Mouse (Mus musculus): ENCODE measurements around the gene Cd40. TPM values are rescaled to one million over a fixed set of nuclear protein-coding genes. Genes with fewer than 3 reads are reported as not detected.

The Cd40 gene
- polyA plus RNA-seq, 1 experiment = 1.8 TPM

DNA sequence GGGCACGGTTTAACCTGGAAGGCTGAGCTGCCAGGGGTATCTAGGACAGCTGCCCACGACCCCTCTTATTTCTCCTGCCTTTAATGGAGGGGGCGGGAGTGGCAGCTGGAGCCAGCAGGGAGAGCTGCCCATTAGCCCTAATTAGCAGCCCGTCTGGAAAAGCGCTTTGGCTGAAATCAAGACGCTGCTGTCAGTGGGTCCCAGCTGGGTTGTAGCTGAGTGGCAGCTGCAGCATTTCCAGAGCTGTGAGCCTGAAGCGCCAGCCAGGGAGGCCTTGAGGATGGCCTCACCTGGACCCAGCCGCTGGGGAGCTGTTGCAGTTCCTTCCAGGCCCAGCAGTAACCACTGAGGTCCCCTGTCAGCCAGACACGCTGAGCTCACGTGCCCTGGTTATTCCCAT lies 40.9 kb downstream of the Cd40 start:
- no peak for DNase-seq (ENCODE audit: extremely low spot score in 1 of 2, low spot score in 1 of 2)

DNA sequence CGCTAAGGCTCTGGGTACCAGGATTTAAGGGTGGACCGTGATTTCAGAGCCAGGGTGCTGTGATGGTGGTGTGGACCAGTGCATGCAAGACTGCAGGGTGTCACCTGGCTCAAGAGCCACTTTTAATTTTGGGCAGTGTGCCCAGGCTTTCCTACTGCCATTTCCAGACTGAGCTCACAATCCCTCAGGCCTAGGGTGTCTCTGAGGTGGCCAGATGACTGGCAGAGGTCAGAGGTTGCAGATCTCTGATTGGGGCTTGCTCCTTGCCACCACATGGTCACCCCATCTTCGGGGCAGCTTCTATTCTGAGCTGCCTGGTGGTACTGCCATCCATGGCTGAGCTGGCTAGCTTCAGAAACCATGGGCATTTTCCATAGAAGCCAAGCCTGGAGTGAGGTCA lies 43.4 kb downstream of the Cd40 start:
- no peak for DNase-seq (ENCODE audit: extremely low spot score in 1 of 2, low spot score in 1 of 2)

DNA sequence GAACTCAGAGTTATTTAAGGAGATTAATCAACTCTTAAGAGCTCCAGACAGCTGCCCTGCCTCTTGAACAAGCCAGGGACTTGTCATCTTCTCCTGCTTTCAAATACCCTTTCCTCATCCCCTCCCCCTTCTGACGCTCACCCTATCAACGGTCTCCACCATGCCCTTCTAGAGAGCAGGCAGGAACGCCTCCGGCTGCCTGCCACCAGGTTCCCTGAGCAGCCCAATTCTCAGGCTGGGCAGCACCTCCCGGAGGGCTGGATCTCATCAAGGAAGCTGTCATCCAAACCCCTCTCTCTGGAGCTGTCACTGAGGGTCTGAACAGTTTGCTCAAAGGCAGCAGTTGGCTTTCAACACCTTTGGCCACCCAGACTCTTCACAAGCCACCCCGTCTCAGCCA lies 45.3 kb downstream of the Cd40 start:
- DNase-seq (ENCODE audit: extremely low spot score in 1 of 2, low spot score in 1 of 2) = no peak

GRCm38 (mm10) chr2:165102920-165103319 lies 47.5 kb downstream of the Cd40 start:
- DNase-seq (ENCODE audit: extremely low spot score in 1 of 2, low spot score in 1 of 2) = no peak

DNA sequence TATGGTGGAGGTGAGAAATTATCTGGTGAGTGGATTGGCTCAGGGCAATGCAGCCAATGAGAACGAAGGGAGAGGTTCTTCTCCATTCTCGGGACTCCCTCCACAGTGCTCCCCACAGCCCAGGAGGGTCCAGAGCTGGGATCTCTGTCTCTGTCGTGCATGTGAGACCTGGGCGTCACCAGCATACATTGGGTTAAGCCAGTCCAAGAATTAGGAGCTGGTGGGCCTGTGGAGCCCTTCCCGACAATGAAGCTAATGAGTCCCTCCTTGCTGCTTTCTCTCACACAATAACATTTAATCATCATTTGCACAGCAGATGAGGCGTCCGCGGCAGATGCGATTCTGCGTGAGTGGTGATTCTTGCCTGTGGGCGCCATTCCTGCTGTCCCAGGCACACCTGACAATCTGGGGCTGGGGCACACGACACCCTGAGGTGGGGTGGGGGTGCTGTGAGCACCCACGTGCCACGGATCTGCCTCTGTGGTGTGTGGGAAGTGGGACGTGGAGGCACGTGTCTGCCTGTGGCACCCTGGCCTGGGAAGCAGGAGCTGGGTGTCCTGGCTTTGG lies 50.2 kb downstream of the Cd40 start:
- peak in 1 of 2 experiments; percentile 30 for DNase-seq (ENCODE audit: extremely low spot score in 1 of 2, low spot score in 1 of 2)

DNA sequence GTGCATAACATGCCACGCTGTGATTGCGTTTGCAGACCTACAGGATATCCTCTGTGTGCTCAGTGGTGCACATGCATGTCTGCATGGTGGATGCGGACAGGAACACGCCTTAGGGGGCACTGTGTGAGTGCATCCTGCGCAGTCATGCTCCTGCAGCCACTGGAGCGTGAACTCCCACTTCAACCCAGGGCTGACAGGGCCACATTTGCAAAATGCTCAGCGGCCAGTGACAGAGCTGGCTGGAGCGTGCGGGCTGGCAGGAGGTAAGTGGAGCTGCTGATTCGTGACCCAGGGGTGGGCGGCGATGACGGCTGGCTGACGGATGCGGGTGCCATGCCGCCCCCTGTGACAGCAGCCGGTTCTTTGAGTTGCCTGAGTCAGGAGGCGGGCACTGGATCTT lies 51.2 kb downstream of the Cd40 start:
- no peak for DNase-seq (ENCODE audit: extremely low spot score in 1 of 2, low spot score in 1 of 2)

GRCm38 (mm10) chr2:165112149-165112548 lies 56.7 kb downstream of the Cd40 start:
- DNase-seq (ENCODE audit: extremely low spot score in 1 of 2, low spot score in 1 of 2) = peak in 1 of 2 experiments; percentile 78

DNA sequence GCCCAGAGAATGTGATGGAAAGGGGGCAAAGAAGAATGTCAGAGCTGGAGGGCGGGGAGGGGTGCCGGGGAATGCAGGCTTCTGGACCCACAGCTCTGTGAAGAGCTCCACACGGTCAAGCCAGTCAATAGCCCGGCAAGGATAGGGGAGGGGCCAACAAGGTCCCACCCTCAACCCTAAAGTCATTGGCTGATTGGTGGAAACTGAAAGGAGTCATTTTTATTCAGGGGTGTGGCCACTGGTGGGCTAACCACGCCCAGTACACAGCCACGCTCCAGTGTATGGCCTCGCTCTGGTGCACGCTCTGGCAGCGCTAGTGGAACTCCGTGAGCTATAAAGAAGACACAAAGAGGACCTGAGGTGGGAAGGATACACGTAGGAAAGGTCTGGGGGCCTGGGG lies 58.3 kb downstream of the Cd40 start:
- no peak for DNase-seq (ENCODE audit: extremely low spot score in 1 of 2, low spot score in 1 of 2)

- no peak for DNase-seq (ENCODE audit: extremely low spot score in 1 of 2, low spot score in 1 of 2)
These were observed 65.3 kb downstream of the Cd40 start for GRCm38 (mm10) chr2:165120765-165121164.

GRCm38 (mm10) chr2:165121206-165121840 lies 65.9 kb downstream of the Cd40 start:
- DNase-seq (ENCODE audit: extremely low spot score in 1 of 2, low spot score in 1 of 2) = peak in 1 of 2 experiments; percentile 71

Other genes starting within 250 kb of the Cd40 start
- 18.5 and 19.3 TPM in 2 replicates for gene Zswim1, start 232.9 kb upstream of the Cd40 start, polyA plus RNA-seq (2012; rRNA removed)
- 0.69 TPM in 1 of 2 replicates, not detected in the other for gene Spata25, start 227.1 kb upstream of the Cd40 start, polyA plus RNA-seq (2012; rRNA removed)
- 177 and 194 TPM in 2 replicates for gene Ctsa, start 222.8 kb upstream of the Cd40 start, polyA plus RNA-seq (2012; rRNA removed)
- gene Neurl2, start 222.2 kb upstream of the Cd40 start, polyA plus RNA-seq (2012; rRNA removed) = 6.6 and 6.9 TPM in 2 replicates
- gene Pltp, start 197.9 kb upstream of the Cd40 start, polyA plus RNA-seq (2012; rRNA removed) = 154 and 170 TPM in 2 replicates
- 47.4 and 47.7 TPM in 2 replicates for gene Pcif1, start 176.3 kb upstream of the Cd40 start, polyA plus RNA-seq (2012; rRNA removed)
- gene Zfp335, start 143.9 kb upstream of the Cd40 start, polyA plus RNA-seq (2012; rRNA removed) = 31.6 and 34.6 TPM in 2 replicates
- 1.2 and 1.3 TPM in 2 replicates for gene Mmp9, start 114.8 kb upstream of the Cd40 start, polyA plus RNA-seq (2012; rRNA removed)
- gene Slc12a5, start 94.8 kb upstream of the Cd40 start, polyA plus RNA-seq (2012; rRNA removed) = 345 and 356 TPM in 2 replicates
- 57.4 and 67.1 TPM in 2 replicates for gene Ncoa5, start 20.8 kb upstream of the Cd40 start, polyA plus RNA-seq (2012; rRNA removed)
- not detected in 2 replicates for gene 1700025C18Rik, start 35.1 kb downstream of the Cd40 start, polyA plus RNA-seq (2012; rRNA removed)
- gene Cdh22, start 179.2 kb downstream of the Cd40 start, polyA plus RNA-seq (2012; rRNA removed) = 33.3 and 38.6 TPM in 2 replicates
- gene Slc35c2, start 232.2 kb downstream of the Cd40 start, polyA plus RNA-seq (2012; rRNA removed) = 58.6 and 62.5 TPM in 2 replicates

Measured in frontal cortex, adult 2 months (tissue).